Mouse (Mus musculus) frontal cortex, adult 2 months (tissue): ENCODE results near the gene Snai3. TPM values are rescaled to one million over a fixed set of nuclear protein-coding genes. Genes with fewer than 3 reads are reported as not detected.

Experiments used
- DNase-seq, 2 experiments: peaks; one replicate each; pipeline ENCODE4 v3.0.0; 2022; ENCODE audit warnings: low spot score in 1 of 2; ENCODE audit errors: extremely low spot score in 1 of 2
- polyA plus RNA-seq: library from polyadenylated mRNA; depleted of rRNA; stranded (reverse); fragments of >200 nt; gene quantifications from 2 replicates; pipeline ENCODE4 v1.2.3, GENCODE M21; 2012; rRNA removed

The Snai3 gene
- polyA plus RNA-seq, 1 experiment: 0.22 TPM

- DNase-seq: no peak
Observed at GRCm38 (mm10) chr8:122431694-122432442, 28.7 kb downstream of the Snai3 start.

- DNase-seq: no peak
Observed at GRCm38 (mm10) chr8:122430646-122431045, 29.9 kb downstream of the Snai3 start.

- DNase-seq: peak in 1 of 2 experiments; percentile 20
Observed at GRCm38 (mm10) chr8:122430058-122430636, 30.4 kb downstream of the Snai3 start.

GRCm38 (mm10) chr8:122428163-122428562 lies 32.4 kb downstream of the Snai3 start:
- no peak for DNase-seq

GRCm38 (mm10) chr8:122427607-122428006 lies 32.9 kb downstream of the Snai3 start:
- no peak for DNase-seq

GRCm38 (mm10) chr8:122426145-122426544 lies 34.4 kb downstream of the Snai3 start:
- no peak for DNase-seq

- no peak for DNase-seq
Observed at GRCm38 (mm10) chr8:122423659-122424058, 36.9 kb downstream of the Snai3 start.

GRCm38 (mm10) chr8:122423217-122423616 lies 37.3 kb downstream of the Snai3 start:
- DNase-seq: no peak

- no peak for DNase-seq
Observed at GRCm38 (mm10) chr8:122421376-122422070, 39.0 kb downstream of the Snai3 start, which contains the start of gene Il17c. Il17c (plus strand) TSS chr8:122422020.

GRCm38 (mm10) chr8:122419881-122420555 lies 40.5 kb downstream of the Snai3 start:
- DNase-seq: peak; percentile 53 to 70

- DNase-seq: no peak
Observed at GRCm38 (mm10) chr8:122415554-122415953, 45.0 kb downstream of the Snai3 start.

GRCm38 (mm10) chr8:122414311-122414710 lies 46.2 kb downstream of the Snai3 start:
- DNase-seq: no peak

GRCm38 (mm10) chr8:122407678-122408077 lies 52.9 kb downstream of the Snai3 start:
- no peak for DNase-seq

- no peak for DNase-seq
Observed at GRCm38 (mm10) chr8:122405146-122405805, 55.3 kb downstream of the Snai3 start.

Other genes with a start within 250 kb of the Snai3 start
- 26.0 and 36.1 TPM in 2 replicates for gene Zfpm1, start 178.6 kb downstream of the Snai3 start, polyA plus RNA-seq
- 4.8 TPM in 2 replicates for gene Trhr2, start 100.0 kb downstream of the Snai3 start, polyA plus RNA-seq
- 35.1 and 36.1 TPM in 2 replicates for gene Zc3h18, start 84.1 kb downstream of the Snai3 start, polyA plus RNA-seq
- gene Il17c, start 38.7 kb downstream of the Snai3 start, polyA plus RNA-seq: 0.46 and 1.0 TPM in 2 replicates
- gene Cyba, start 27.8 kb downstream of the Snai3 start, polyA plus RNA-seq: 19.4 and 21.5 TPM in 2 replicates
- 31.2 and 35.9 TPM in 2 replicates for gene Mvd, start 17.3 kb downstream of the Snai3 start, polyA plus RNA-seq
- gene Rnf166, start 15.3 kb upstream of the Snai3 start, polyA plus RNA-seq: 62.3 and 86.3 TPM in 2 replicates
- 40.2 and 51.2 TPM in 2 replicates for gene Ctu2, start 15.4 kb upstream of the Snai3 start, polyA plus RNA-seq
- 7.4 and 9.1 TPM in 2 replicates for gene Piezo1, start 90.6 kb upstream of the Snai3 start, polyA plus RNA-seq
- gene Cdt1, start 107.3 kb upstream of the Snai3 start, polyA plus RNA-seq: 2.4 and 2.5 TPM in 2 replicates
- gene Aprt, start 116.2 kb upstream of the Snai3 start, polyA plus RNA-seq: 66.0 and 67.4 TPM in 2 replicates
- 9.4 and 9.5 TPM in 2 replicates for gene Galns, start 150.7 kb upstream of the Snai3 start, polyA plus RNA-seq
- 130 and 153 TPM in 2 replicates for gene Trappc2l, start 150.9 kb upstream of the Snai3 start, polyA plus RNA-seq
- not detected in 2 replicates for gene Pabpn1l, start 162.0 kb upstream of the Snai3 start, polyA plus RNA-seq
- 7.7 and 8.6 TPM in 2 replicates for gene Cbfa2t3, start 238.4 kb upstream of the Snai3 start, polyA plus RNA-seq